Mouse (Mus musculus) adrenal gland, postnatal 14 days (tissue): ENCODE measurements around the gene Lrp3. TPM values are rescaled to one million over a fixed set of nuclear protein-coding genes. Genes with fewer than 3 reads are reported as not detected.
"Not testable (repeated sequence)": the region's sequence is repeated elsewhere in the genome, so short reads cannot be mapped to it uniquely, and the experiment has no call there.

ENCODE experiments used
- DNase-seq: peaks from one replicate; pipeline ENCODE4 v3.0.0; 2021; ENCODE audit warnings: mixed read lengths
- long read RNA-seq, 2 experiments: library from polyadenylated mRNA; stranded (forward); transcript quantifications; one replicate each; pipeline ENCODE4 v2.0.0; 2021
- total RNA-seq: library from RNA; stranded (reverse); gene quantifications from 2 replicates; pipeline ENCODE4 v1.2.3, GENCODE M21; 2021

Gene Lrp3
- total RNA-seq: 15.1 and 18.3 TPM in 2 replicates
- long read RNA-seq, experiment 1, full-length matches to known transcripts: 22 of 40 reads
- long read RNA-seq, experiment 1, partial matches to known transcripts: 10 of 40 reads
- long read RNA-seq, experiment 1, other reads (novel, unspliced or antisense): 8 of 40 reads
- long read RNA-seq, experiment 2, full-length matches to known transcripts: 19 of 29 reads
- long read RNA-seq, experiment 2, partial matches to known transcripts: 4 of 29 reads
- long read RNA-seq, experiment 2, other reads (novel, unspliced or antisense): 6 of 29 reads

DNA sequence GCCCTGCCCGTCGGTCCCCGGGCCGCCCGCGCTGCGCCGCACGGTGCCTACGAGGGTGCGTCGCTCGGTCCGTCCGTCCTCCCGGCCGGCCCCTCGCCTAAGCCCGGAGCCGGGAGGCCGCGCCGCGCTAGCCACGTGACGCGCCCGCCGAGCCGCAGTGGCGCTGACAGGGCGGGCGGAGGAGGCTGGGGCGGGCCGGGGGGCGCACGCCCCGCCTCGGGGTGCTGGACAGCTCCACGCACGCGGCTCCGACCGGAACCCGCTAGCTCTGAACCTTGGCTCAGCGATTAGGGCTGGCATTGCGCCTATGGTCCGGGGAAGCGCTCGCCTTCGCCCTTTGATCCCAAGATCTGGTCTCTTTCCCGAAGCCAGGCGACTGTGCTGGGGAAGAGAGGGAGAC is at the start of gene Lrp3:
Gene Lrp3, minus strand, starts transcription at position 274 of the 400 bp plus-strand sequence.
- peak; percentile 91 for DNase-seq

DNA sequence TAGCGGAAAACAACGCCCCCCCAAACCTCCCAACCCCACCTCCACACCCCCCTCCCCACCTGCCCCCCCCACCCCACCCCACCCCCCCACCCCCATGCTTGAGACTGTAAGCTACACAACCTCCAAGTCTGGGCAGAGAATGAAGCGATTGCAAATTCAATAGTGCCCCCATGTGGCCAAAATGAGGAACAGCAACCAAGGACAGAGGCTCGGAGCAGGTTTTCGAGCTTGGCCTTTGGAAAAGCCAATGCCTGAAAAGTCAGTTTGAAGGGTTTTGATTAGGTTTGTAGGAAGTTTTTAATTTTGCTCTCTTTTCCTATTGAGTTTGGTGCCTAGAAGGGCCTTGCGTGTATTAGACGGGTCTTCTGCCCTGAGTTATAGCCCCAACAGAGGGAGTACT is 49.4 kb upstream of the Lrp3 start:
- DNase-seq: peak; percentile 74

DNA sequence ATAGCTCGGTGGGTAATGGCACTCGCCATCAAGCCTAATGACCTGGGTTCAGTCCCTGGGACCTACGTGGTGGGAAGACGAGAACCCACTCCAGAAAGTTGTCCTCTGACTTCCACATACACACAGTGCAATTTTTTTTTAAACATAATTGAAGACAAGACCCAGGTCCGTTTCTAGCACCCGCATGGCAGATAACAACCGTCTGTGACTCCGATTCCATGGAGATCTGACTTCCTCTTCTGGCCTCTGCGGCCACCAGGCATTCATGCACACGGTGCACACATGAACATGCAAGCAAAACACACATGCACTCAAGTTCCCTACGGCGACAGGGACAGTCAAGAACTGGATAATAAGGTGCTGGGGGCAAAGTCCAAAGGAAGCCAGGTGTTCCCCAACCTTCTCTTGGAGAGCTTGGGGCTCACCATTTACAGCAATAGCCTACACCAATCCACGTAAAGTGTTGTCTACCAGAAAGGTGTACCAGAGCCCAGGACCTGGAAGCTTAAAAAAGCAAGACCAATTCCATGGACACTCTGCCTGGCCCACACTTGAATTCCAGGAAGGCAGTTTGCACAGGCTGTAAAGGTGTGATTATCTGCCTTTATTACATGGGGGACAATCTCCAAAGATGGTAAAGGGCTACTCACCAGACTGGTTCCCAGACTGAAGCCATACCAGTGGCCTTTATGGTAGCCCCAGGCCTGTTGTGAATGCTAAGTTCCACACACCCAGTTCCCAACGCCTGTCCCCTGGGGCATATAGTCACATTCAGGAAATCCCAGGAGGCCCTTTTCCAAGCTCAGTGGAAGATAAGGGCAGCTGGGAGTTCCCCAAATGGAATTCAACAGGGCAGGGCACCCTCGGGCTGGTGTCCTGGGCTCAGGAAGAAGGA is 48.5 kb upstream of the Lrp3 start:
- no peak for DNase-seq

DNA sequence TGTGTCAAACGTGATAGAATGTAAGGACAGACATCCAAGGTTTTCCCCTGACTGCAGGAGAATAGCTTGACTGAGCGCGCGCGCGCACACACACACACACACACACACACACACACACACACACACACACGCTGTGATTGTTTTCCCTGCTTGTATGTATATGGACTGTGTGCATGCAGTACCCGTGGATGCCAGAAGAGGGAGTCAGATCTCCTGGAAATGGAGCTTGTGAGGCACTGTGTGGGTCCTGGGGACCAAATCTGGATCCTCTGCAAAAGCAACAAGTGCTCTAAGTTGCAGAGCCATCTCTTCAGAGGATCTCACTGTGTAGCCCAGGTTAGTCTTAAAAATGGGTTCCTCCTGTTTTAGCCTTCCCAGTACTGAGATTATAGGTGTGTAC is 44.1 kb upstream of the Lrp3 start:
- peak; percentile 32 for DNase-seq

DNA sequence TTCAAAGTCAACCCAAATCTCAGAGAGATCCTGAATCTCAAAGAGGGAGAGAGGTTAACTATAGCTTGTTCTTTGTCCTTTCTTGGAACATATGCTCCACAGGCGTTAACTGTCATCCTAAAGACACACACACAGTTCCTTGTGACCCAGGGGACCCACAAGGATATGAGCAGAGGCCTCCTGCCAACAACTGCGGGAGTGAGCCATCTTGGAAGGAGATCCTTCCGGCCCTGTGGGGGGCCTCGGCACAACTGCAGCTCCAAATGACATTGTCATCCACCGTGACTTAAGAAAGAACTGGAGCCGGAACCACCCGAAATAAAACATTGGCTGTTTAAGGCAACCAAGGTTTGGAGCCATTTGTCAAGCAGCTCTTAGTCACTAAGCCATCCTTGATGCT is 43.0 kb upstream of the Lrp3 start:
- no peak for DNase-seq

DNA sequence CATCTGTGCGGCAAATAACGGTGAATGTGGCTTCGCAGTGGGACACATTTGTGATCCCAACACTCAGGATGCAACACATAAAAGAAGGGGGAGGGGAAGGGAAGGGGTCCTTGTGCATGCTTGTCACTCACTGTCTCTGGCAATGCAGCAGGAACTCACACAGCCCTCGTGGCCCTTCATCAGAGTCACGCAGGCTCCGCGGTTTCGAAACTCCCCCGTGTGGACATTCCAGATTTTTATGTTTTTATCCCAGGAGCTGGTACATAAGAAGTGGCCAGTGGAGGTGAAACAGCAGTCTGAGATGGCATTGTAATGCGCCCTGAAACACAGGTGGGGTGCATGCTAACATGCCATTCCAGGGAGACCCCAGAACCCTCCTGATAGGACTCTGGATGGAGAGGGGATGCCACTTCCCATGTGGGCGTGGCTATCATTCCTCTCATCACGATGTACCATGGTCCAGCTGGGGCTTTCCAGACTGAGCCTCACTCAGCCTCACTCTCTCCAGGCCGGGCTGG is 36.8 kb upstream of the Lrp3 start:
- peak; percentile 59 for DNase-seq

DNA sequence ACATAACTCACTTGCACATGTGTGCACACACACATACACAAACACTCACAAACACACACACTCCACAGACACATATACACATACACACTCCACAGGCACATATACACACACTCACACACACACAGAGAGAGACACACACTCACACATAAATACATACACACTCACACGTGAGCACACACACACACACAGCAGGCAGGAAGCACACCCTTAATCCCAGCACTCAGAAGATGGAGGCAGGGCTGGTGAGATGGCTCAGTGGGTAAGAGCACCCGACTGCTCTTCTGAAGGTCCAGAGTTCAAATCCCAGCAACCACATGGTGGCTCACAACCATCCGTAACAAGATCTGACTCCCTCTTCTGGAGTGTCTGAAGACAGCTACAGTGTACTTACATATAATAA is 22.6 kb upstream of the Lrp3 start:
- DNase-seq: not testable (repeated sequence)

DNA sequence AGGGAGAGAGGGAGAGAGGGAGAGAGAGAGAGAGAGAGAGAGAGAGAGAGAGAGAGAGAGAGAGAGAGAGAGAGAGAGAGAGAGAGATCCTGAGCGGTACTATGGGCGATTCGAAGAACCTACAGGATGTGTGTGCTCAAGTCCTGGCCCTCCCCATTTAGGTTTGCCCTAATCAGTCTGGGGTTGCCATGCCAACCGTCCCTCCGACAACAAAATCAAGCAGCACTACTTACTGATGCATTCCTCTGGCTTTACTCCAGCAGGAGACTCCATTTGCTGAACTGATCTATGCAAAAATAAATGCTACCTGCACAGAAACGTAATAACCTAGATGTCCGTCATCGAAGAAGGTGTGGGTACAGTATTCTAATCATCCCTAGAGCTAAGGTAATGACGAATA is 20.0 kb upstream of the Lrp3 start:
- peak; percentile 79 for DNase-seq

DNA sequence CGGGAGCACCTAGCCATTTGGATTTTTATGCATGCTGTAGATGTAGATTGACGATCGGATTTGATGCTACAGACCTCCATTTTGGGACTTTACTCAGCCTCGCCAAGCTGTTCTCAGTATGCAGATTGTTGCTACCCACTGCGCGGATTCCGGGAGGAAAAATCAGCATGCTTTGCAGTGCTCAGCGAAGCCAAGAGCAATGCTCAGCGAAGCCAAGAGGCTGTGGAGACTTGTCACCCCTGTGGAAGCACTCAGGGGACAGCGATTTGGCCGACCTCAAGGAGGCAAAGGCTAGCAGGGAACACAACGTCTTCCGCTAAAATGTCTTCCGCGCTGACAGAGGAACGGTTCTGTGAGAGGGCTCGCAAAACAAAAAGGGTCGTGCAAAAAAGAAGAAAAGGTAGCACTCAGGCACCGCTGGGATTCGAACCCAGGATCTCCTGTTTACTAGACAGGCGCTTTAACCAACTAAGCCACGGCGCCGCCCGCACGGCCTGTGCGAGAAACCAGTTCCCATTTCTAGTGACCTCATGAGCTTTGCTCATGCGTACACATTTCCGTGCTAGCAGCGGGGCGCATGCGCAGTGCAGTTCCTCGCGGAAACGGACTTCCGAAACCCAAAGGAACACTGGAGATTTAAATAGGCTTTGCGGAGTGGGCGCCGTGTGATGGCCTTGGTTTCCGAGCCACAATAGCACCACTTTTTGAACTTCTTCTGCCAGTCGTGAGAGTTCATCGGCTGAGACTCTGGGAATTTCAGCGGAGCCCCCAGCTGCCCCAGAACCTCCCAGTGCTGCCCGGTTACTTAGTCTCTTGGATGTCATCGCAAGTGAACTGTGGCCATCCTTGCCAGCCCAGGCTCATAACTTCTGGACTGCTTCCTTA is 19.3 kb upstream of the Lrp3 start:
- peak; percentile 98 for DNase-seq

DNA sequence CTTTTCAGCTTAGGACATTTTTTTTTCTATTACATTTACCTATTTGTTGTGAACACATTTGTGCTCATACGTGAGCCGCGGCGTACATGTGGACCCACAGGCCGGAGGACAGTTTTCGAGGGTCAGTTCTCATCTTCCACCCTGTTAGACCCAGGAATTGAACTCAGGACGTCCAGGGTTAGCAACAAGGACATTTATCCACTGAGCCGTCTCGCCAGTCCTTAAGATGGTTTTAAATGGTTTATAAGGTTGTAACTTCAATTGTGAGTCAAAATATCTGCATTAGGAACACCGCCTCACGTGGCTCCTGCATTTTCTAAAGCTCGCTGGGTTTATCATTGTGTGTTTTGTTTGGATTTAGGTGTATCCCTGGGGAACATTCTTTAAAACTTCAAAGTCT is 18.6 kb upstream of the Lrp3 start:
- DNase-seq: no peak

DNA sequence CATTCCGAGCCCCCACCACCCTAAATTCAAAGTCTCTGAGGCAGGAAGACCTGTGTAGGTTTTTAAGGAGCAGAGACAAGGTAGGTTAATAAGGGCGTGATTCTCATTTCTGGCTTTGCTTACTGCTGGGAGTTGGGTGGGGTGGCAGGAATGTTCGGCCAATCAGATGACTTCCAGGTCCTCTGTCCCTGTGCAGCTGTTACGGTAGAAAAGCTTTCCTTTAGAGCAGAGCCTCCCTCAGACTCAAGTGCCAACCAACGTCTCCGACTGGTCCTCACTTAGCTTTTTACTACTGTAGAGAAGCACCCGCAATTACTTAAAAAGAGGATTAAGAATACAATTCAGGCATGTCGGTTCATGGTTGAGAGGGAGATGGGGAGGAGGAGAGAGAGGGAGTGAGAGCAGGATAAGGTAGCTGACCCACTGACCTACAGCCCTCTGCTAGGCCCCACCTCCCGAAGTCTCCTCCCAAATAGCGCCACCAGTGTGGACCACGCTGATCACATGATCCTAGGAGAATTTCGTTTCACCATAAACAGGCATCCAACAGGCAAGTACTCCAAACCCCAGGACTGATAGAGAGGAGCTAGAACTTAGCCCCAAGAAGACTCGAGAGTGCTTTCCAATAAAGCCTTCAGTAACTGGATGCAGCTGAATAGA is 17.6 kb upstream of the Lrp3 start:
- DNase-seq: no peak

DNA sequence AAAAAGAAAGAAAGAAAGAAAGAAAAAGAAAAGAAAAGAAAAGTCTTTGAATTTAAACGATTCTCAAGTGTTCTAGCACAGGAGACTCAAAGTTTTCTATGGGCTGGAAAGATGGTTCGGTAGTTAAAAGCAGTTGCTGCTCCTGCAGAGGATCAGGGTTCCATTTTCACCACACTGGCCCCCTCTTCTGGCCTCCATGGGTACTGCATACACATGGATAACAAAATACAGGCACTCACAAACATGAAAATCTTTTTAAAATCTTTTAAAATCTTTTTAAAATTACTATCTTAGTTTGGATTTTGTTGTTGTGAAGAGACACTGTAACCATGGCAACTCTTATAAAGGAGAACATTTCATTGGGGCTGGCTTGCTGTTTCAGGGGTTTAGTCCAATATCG is 15.0 kb upstream of the Lrp3 start:
- no peak for DNase-seq

DNA sequence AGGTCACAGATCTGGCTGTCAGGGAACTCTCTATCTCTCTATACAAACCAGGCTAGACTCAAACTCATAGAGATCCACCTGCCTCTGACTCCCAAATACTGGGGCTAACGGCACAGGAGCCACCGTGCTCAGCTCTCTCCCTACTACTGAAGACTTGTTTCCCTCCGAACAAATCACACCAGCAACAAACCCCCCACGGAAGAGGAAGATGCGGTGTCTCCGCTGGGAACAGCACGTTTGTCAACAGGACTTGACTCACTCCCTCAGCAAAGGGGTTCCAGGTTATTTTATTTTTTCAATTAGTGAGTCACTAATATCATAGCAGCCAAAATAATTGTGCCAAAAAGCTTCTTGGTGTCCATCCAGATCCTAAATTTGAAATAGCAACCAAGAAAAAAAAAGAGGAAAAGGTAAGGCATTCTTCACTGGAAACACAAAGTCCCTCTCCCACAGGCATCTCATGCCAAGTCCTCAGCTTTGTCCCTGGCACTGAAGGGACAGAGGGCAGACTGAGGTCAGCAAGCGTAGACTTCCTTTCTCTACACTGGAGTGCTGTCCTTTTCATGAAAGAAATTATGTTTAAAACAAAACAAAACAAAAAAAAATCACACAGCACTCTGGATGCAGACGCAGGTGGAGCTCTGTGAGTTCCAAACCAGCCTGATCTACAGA is 5.5 kb upstream of the Lrp3 start:
- DNase-seq: no peak

DNA sequence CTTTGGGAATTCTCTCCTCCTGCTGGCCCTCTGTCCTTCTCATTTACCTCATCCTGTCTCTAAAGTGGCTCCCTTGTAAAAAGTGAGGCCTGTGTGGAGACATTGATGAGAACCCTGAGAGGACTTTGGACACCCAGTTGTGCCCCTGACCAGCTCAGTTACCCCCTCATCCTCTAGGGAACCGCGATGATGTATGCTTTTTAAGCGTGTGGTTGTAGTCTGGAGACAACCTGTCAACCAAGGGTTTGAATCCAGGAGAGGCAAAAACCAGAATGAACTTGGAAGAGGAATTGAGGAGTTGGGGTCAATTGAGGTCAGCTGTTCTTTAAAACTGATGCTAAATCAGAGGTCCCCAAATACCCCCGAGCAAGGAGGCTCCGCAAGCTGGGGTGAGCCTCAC is 433 bp upstream of the Lrp3 start:
- no peak for DNase-seq

DNA sequence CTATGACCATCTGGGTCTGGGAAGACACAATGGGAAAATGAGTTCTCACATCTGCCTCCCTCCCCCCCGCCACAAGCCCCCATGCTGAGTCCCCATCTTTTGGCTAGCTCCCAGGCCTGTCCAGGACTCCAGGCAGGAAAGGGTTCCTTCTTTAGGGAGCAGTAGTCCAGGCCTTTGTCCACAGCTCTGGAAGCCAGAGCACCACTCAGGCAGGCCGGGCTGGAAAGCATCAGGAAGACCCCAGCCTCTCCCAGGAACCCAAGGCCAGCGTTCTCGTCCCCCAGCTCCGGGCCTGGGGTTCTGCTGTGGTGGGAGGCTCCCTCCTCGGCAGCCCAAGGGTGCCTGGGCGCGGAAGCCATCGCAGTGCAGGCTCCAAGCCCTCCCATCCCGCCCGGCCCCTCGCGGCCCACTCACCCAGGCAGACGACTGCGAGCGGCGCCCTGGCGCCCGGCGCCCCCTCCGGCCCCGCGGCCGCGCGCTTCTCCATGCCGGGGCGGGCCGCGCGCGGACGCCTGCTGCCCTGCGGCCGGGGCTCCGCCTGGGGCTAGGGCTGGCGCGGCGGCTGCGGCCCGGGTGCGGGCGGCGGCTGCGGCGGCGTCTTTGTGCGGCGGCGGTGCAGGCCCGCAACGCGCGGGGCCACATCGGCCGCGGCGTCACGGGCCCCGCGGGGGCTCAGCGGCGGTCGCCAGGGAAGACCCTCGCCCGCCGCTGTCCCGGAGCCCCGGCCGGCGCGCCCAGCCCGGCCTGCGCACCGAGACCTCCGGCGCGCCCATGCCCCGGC is 666 bp downstream of the Lrp3 start:
- DNase-seq: peak; percentile 47

DNA sequence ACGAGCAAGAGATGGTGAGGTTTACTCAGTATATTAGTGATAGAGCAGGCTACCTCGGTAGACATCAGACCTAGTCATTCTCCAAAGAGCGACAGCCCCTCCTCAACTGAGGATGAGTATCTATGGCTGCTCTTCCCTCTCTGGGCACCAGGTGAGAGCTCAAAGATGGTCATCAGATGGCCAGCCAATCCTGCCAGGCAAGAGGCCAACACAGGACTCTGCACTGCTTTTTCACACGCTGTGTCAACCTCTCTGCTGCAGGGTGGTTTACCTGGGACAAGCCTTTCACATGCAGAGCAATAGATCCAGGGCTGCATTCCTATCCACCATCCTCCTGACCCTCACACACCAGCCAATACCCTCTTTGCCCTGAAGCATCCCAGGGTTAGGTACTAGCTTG is 3.5 kb downstream of the Lrp3 start:
- no peak for DNase-seq

DNA sequence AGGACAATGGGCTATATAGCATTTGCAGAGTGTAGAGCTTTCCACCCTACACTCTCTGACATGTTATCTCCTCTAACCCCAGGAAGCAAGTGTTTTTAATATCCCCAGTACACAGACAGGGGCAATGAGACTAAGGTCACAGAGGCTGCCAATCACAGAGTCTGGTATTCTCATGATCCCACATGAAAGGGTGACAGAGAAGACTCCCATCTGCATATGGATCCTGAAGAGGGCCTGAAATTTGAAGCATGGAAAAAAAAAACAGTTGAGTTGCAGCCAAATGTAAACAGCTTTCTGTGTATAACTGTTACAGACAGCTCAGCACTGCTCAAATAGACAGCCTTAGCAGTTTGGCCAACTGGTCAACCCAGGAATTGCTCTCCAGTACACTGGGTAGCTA is 15.5 kb downstream of the Lrp3 start:
- no peak for DNase-seq

DNA sequence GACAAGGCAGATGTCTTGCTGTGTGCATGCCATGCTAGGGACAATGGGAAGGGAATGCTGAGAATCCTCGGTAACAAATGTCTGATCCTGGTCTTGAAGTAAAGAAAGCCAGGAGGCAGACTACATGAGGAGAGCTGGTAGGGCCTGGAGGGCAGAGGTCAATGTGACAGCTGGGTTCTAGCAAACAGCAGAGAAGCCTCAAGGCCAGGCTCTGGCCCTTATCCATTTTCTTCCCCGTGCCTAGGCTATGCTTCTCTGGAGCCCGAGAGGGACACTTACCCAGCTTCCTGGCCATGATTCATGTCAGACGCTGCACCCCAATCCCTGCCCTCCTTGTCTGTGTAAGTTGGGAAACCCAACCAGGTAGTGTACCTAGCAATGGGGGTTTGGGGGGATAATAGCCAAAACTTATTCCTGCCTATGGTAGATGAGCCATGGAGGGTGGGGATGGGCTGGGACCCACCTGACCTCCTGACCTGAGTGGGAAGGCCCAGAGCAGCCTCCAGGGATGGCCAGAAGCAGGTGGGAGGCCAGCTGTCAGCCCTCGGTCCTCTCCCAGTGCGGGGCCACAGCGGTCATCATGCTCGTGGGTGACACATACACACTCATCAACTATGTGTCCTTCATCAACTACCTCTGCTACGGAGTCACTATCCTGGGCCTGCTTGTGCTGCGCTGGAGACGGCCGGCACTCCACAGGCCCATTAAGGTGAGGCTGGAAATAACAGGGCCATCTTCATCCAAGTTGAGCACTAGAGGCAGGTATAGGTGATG is 16.1 kb downstream of the Lrp3 start:
- DNase-seq: peak; percentile 27

DNA sequence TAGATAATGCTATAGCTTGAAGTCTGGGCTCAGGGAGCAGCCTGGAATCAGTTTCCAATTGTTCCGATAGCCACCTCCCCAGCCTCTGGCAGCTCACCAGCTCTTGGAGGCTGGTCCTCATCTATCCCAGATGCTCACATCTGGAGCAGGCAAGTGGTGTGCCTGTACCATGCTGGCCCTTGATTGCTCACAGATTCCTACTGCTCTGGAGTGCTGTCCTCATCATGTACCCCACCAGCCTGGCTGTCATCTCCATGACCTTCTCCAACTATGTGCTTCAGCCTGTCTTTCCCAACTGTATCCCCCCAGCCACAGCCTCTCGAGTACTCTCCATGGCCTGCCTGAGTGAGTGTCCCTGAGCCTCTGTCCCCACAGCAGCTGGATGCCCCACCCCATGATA is 18.3 kb downstream of the Lrp3 start:
- DNase-seq: no peak

DNA sequence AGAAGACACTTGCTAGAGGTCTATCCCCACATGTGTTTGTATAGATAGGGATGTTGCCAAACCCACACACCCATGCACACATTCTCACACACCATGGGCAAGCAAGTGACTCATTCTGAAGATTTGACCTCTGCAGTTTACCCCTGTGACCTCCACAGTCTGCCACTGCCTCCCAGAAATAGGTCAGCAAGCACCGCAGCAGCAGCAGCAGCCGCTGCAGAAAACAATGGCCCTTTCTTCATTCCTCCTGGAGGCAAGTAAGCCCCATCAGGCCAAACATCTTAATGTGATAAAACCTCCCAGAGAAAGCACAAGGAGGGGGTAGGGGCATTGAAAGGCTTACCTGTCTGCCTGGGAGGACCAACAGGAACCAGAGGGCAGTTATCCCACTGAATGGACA is 24.0 kb downstream of the Lrp3 start:
- no peak for DNase-seq
